Mouse (Mus musculus): ENCODE measurements around the gene Dnajc7. TPM values are rescaled to one million over a fixed set of nuclear protein-coding genes. Genes with fewer than 3 reads are reported as not detected.

The Dnajc7 gene
- polyA plus RNA-seq, 2 experiments, result 73.3 to 225 TPM

- Histone ChIP-seq H3K27ac (replicated peaks; ENCODE audit: low read depth, low read length) (no peak overlapping the region), H3K4me2 (replicated peaks; ENCODE audit: low read depth, low read length, severe bottlenecking) (no peak overlapping the region), H3K9me3 (ENCODE audit: control insufficient read depth, low read length) (no peaks in the 10 kb centered on the region), H3K36me3 (ENCODE audit: control insufficient read depth, insufficient read depth, low read length) (peaks cover 44% of the 10 kb centered on the region), H3K4me3 (replicated peaks; ENCODE audit: low read length) (no peak overlapping the region), H3K4me1 (ENCODE audit: control insufficient read depth, insufficient read depth, low read length) (no peaks in the 10 kb centered on the region), H3K9ac (ENCODE audit: low read depth, low read length, severe bottlenecking) (no peak overlapping the region), H3K27me3 (ENCODE audit: control insufficient read depth, insufficient read depth, low read length) (no peaks in the 10 kb centered on the region)
- 95% methylated on average over 9 of the region's 9 CpGs for WGBS
- DNase-seq (ENCODE audit: low spot score), result no peak
- no peak for ATAC-seq (ENCODE audit: low FRiP score, low read depth)
- TF ChIP-seq POLR2A (IDR thresholded peaks at IDR 0.05; ENCODE audit: borderline replicate concordance, extremely low read depth, insufficient read depth, insufficient read length), result no peak
These were observed 16.8 kb downstream of the Dnajc7 start for GRCm38 (mm10) chr11:100603155-100603554.

- Histone ChIP-seq H3K27me3 (ENCODE audit: control insufficient read depth, insufficient read depth, low read length) (no peaks in the 10 kb centered on the region), H3K4me3 (replicated peaks; ENCODE audit: low read length) (no peak overlapping the region), H3K9me3 (ENCODE audit: control insufficient read depth, low read length) (no peaks in the 10 kb centered on the region), H3K4me1 (ENCODE audit: control insufficient read depth, insufficient read depth, low read length) (no peaks in the 10 kb centered on the region), H3K9ac (ENCODE audit: low read depth, low read length, severe bottlenecking) (no peak overlapping the region), H3K4me2 (replicated peaks; ENCODE audit: low read depth, low read length, severe bottlenecking) (no peak overlapping the region), H3K36me3 (ENCODE audit: control insufficient read depth, insufficient read depth, low read length) (peaks cover 54% of the 10 kb centered on the region), H3K27ac (replicated peaks; ENCODE audit: low read depth, low read length) (no peak overlapping the region)
- WGBS, result 90% methylated on average over 3 of the region's 3 CpGs
- DNase-seq (ENCODE audit: low spot score) (no peak), ATAC-seq (ENCODE audit: low FRiP score, low read depth) (no peak)
- no peak for TF ChIP-seq POLR2A (IDR thresholded peaks at IDR 0.05; ENCODE audit: borderline replicate concordance, extremely low read depth, insufficient read depth, insufficient read length)
These were observed 18.6 kb downstream of the Dnajc7 start for GRCm38 (mm10) chr11:100601372-100601771.

- TF ChIP-seq POLR2A (IDR thresholded peaks at IDR 0.05; ENCODE audit: borderline replicate concordance, extremely low read depth, insufficient read depth, insufficient read length), result no peak
- ATAC-seq (ENCODE audit: low FRiP score, low read depth), result no peak
- DNase-seq (ENCODE audit: low spot score), result no peak
- Histone ChIP-seq H3K27me3 (ENCODE audit: control insufficient read depth, insufficient read depth, low read length) (no peaks in the 10 kb centered on the region), H3K4me2 (replicated peaks; ENCODE audit: low read depth, low read length, severe bottlenecking) (no peak overlapping the region), H3K9me3 (ENCODE audit: control insufficient read depth, low read length) (no peaks in the 10 kb centered on the region), H3K4me1 (ENCODE audit: control insufficient read depth, insufficient read depth, low read length) (no peaks in the 10 kb centered on the region), H3K4me3 (replicated peaks; ENCODE audit: low read length) (no peak overlapping the region), H3K9ac (ENCODE audit: low read depth, low read length, severe bottlenecking) (no peak overlapping the region), H3K27ac (replicated peaks; ENCODE audit: low read depth, low read length) (no peak overlapping the region), H3K36me3 (ENCODE audit: control insufficient read depth, insufficient read depth, low read length) (peaks cover 82% of the 10 kb centered on the region)
- WGBS, result 81% methylated on average over 4 of the region's 4 CpGs
These were observed 21.9 kb downstream of the Dnajc7 start for GRCm38 (mm10) chr11:100598074-100598473.

GRCm38 (mm10) chr11:100595533-100595932, 24.4 kb downstream of the Dnajc7 start:
- Histone ChIP-seq H3K4me2 (replicated peaks; ENCODE audit: low read depth, low read length, severe bottlenecking) (no peak overlapping the region), H3K4me3 (replicated peaks; ENCODE audit: low read length) (no peak overlapping the region), H3K27me3 (ENCODE audit: control insufficient read depth, insufficient read depth, low read length) (no peaks in the 10 kb centered on the region), H3K27ac (replicated peaks; ENCODE audit: low read depth, low read length) (no peak overlapping the region), H3K36me3 (ENCODE audit: control insufficient read depth, insufficient read depth, low read length) (peaks cover 99% of the 10 kb centered on the region), H3K9ac (ENCODE audit: low read depth, low read length, severe bottlenecking) (no peak overlapping the region), H3K4me1 (ENCODE audit: control insufficient read depth, insufficient read depth, low read length) (no peaks in the 10 kb centered on the region), H3K9me3 (ENCODE audit: control insufficient read depth, low read length) (no peaks in the 10 kb centered on the region)
- DNase-seq (ENCODE audit: low spot score) (no peak), ATAC-seq (ENCODE audit: low FRiP score, low read depth) (no peak)
- WGBS, result 64% methylated on average over 4 of the region's 4 CpGs
- TF ChIP-seq POLR2A (IDR thresholded peaks at IDR 0.05; ENCODE audit: borderline replicate concordance, extremely low read depth, insufficient read depth, insufficient read length), result no peak

- no peak for DNase-seq (ENCODE audit: low spot score)
- no peak overlapping the region for H3K4me3 ChIP-seq (replicated peaks; ENCODE audit: low read length)
- no peak overlapping the region for H3K4me2 ChIP-seq (replicated peaks; ENCODE audit: low read depth, low read length, severe bottlenecking)
- ATAC-seq (ENCODE audit: low FRiP score, low read depth), result no peak
- no peaks in the 10 kb centered on the region for H3K9me3 ChIP-seq (ENCODE audit: control insufficient read depth, low read length)
- 92% methylated on average over 7 of the region's 7 CpGs for WGBS
- H3K27me3 ChIP-seq (ENCODE audit: control insufficient read depth, insufficient read depth, low read length), result no peaks in the 10 kb centered on the region
- H3K36me3 ChIP-seq (ENCODE audit: control insufficient read depth, insufficient read depth, low read length), result peaks cover 98% of the 10 kb centered on the region
- no peak overlapping the region for H3K27ac ChIP-seq (replicated peaks; ENCODE audit: low read depth, low read length)
- TF ChIP-seq POLR2A (IDR thresholded peaks at IDR 0.05; ENCODE audit: borderline replicate concordance, extremely low read depth, insufficient read depth, insufficient read length), result no peak
- no peaks in the 10 kb centered on the region for H3K4me1 ChIP-seq (ENCODE audit: control insufficient read depth, insufficient read depth, low read length)
- no peak overlapping the region for H3K9ac ChIP-seq (ENCODE audit: low read depth, low read length, severe bottlenecking)
These were observed 25.4 kb downstream of the Dnajc7 start for GRCm38 (mm10) chr11:100594608-100595007.
